Mouse (Mus musculus) cerebellum, adult 11 months (tissue): ENCODE data around the gene Psmd12.

Experiments used
- DNase-seq: peaks from one replicate; pipeline ENCODE4 v3.0.0; 2022

The Psmd12 gene

DNA sequence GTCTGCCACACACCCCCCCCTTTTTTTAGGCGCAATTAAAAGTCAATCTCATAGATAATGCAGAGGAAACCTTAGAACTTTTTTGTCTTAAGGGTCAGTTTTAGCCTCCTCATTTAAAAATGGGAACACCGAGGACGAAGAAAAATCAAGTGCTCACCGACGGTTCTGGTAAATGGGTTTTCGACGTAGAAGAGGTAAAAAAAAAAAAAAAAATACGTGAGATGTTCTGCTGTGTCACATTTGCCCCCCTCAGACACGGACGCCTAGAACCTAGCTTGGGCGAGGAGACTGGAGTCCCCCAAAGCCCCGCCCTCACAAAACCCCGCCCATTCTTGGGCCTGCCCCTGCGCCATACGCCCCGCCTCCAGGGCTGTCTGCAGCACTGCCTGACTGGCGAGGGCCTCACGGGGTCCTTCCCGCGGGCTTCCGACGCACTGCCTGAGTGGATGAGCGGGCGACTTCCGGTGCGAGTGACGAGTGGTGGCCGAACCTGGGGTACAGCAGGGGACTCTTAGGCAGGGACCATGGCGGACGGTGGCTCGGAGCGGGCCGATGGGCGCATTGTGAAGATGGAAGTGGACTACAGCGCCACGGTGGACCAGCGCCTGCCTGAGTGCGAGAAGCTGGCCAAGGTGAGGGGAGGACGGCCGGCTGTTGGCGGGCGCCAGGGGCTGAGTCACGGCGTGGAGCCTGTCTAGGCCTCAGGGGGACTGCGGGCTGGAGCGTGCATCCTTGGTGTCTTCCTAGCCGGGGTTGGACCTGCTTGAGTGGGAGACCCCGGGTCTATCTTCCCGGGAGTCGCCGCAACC is at the start of gene Psmd12:
TSS of gene Psmd12 (plus strand) at position 432 of the 809 bp plus-strand sequence.
- peak; percentile 93 for DNase-seq

DNA sequence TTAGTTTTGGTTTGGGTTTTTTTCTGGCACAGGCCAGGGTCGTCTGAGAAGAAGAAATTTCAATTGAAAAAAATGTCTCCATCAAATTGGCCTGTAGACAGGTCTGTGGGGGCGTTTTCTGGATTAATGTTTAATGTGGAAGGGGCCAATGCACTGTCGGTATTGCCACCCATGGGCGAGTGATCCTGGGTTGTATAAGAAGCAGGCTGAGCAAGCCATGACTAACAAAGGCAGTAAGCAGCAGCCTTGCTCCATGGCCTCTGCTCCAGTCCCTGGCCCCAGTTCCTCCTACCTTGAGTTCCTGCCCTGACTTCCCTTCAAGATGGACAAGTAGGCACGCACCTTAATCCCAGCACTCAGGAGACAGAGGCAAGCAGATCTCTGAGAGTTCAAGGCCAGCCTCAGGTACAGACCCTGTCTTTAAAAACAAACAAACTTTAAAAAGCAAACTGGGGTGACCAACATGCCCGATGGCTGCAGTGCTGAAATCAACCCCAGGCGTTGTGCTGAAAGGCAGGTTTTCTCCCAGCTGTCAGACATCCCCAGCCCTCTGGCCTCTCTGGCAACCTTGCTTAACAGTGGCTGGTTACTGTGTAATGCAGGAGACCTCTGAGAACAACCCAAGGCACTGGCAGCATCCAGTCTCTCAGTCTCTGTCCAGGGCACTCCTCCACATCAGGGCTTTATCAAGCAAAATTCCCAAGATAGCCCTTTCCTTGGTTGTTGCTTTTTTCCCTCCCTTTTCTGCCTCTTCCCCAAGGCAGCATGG is 47.9 kb upstream of the Psmd12 start:
- no peak for DNase-seq

DNA sequence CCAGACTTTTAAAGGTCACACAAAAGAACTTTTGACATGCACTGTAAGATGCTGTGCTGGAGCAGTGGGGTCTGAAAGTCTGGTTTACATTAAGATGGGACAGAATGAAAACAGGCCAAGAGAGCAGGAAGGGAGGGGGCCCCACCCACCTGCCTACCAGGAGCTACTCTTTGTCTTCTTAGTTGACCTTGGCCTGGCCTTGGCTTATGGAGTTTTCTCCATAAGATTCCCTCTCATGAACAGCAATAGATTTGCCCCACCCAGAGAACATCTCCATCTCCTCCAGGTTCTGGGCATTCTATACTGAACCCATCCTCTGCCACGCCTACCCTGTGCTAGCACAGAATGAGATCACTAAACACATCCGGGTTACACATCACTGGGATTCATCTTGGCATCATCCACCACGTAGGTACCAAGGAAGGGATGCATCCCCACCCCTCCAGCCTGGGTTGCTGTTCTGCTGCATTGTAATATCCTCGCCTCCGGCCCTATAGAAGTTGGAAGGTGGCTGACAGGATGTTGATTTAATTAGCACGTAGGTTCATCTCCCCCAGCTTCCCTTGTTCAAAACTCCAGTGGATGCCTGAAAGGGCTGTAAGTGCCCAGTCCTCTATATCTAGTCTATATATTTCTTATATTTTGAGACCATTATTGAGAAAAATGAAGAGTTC is 43.4 kb upstream of the Psmd12 start:
- DNase-seq: no peak

DNA sequence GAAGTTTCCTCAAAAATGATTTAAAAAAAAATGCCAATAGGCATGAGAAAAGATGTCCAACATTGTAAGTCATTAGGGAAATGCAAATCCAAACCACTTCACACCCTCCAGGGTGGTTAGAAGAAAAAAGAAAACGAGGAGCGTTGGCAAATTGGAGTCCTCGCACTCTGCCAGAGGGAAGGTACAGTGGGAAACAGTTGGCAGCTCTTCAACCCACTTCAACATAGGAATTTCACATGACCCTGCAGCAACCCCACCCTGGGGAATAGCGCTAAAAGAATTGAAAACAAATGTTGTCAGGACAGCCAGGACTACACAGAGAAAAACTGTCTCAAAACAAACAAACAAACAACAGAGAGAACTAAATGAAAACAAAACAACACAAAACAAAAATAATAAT is 41.6 kb upstream of the Psmd12 start:
- no peak for DNase-seq

DNA sequence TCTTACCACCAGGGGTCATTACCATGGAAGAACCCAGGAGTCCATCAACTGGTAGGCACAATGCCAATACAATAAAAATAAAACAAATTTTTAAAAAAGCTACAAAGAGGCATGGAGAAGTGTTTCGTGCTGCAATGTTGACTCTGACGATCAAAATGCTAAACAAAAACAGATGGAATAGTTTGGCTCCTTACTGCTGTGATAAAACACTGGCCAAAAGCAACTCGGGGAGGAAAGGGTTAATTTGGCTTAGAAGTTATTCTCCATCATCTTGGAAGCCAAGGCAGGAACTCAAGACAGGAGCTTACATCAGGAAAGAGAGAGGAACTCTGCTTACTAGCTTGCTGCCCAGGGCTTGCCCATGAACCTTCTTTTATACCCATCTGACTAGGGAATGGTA is 41.1 kb upstream of the Psmd12 start:
- no peak for DNase-seq

DNA sequence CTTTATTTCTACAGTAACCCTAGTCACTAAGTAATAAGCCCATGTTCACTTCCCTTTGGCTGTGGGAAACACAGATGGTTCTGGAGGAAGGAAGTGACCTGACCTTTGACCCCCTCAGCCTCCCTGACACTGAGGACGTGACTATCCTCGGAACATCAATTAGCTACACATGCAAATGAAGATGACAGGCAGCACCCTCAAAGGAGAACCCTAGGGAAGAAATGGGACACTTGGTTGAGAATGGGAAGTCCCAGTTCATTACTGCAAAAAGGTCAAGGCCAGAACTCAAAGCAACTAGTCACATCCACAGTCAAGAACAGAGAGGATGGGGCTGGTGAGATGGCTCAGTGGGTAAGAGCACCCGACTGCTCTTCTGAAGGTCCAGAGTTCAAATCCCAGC is 38.2 kb upstream of the Psmd12 start:
- no peak for DNase-seq

DNA sequence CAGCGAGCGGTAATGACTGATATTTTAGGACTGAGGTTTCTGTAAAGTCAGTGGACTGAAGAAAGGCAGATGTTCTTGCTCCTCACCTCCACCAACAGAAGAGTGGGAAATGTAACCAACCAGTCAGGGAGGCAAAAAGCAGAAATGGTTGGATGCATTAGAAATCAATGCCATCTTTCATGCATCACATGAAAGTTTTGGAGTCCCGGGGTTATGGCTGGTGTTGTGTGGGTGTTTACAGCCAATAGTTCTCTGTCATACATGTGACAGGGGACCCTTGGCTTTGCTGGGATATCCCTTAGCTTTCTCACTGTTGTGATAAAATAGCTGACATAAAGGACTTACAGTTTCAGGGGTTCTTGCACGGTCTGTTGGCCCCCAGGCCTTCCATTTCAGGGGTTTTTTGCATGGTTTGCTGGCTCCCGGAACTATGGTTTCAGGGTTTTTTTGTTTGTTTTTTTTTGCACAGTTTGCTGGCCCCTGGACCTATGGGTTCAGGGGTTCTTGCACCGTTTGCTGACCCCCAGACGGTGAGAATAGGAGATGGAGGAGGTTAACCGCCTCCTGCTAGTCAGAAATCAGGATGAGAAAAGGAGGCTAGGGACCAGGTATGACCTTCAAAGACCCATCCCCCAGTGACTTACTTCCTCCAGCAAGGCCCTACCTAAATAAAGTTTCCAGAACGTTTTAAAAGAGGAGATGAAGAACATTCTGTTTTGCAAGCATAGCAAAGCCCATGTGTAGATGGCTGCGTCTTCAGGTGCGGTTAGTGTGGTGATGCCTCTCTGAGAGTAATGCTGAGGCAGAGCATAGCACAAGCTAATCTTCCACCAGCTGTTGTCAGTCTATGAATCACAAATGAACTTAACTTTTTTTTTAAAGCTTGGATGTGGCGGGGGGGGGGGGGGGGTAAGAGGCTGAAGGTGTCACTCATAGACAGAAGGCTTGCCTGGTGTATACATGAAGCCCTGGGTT is 35.9 kb upstream of the Psmd12 start:
- no peak for DNase-seq

DNA sequence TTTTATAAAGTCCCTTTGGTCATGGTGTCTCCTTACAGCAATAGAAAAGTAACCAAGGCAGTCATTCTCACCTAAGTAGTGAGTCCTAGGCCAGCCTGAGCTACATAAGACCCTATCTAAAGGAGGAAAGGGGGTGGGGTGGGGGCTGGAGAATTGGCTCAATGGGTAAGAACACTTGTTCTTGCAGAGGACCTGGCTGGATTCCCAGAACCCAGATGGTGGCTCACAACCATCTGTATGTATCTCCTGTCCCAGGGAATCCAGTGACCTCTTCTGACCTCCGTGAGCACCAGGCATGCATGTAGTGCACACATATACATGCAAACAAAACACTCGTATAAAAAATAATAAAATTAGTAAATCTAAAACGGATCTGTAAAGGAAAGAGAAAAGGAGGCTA is 33.6 kb upstream of the Psmd12 start:
- DNase-seq: peak; percentile 66

DNA sequence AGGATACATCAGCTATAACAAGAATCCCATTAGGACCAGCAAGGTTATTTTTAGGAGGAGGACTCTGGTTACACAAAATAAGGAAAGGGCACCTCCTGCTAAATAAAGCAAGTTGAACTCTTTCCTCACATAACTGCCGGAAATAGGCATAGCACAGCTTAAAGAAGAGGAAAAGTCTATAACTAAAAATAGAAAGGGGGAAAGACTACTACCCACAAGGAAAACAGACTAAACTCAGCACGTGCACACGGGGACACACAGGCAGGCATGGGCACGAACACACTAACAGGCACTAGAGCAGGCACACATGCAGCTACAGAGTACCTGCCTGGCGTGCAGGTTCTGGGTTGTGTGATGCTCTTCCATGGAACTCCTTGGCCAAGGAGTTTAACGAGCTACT is 32.6 kb upstream of the Psmd12 start:
- DNase-seq: no peak

DNA sequence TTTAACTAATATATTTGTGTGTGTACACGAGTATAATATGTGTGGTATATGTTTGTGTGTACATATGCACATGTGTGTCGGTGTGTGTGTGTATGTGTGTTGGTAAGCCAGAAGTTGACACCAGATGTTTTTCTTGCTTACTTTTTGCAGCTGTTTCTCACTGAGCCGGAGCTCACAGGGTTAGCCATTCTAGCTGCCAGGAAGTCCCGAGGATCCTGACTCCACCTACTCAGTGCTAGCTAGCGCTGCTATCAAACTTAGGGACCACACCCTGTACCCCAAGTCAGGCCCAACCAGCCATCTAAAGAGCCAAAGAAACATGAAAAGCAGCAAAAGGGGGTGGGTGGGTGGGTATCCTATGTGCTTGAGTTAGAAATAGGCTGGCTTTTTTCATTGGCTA is 31.9 kb upstream of the Psmd12 start:
- no peak for DNase-seq

DNA sequence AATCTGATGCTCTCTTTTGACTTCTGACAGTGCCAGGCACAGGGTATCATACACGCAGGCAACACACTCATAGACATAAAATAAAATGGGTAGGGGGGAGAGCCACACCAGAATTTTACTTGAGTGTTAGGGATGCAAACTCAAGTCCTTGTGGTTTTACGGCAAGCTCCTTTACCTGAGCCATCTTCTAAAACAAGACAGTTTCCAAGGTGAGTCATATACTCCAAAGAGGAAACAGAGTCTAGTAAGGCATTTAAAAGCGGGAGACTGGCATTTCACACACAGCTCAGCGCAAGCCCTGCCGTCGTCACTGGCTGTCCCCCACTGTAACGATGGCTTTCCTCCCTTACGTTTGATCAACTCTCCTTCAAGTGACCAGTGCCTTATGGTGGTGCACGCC is 31.4 kb upstream of the Psmd12 start:
- no peak for DNase-seq

DNA sequence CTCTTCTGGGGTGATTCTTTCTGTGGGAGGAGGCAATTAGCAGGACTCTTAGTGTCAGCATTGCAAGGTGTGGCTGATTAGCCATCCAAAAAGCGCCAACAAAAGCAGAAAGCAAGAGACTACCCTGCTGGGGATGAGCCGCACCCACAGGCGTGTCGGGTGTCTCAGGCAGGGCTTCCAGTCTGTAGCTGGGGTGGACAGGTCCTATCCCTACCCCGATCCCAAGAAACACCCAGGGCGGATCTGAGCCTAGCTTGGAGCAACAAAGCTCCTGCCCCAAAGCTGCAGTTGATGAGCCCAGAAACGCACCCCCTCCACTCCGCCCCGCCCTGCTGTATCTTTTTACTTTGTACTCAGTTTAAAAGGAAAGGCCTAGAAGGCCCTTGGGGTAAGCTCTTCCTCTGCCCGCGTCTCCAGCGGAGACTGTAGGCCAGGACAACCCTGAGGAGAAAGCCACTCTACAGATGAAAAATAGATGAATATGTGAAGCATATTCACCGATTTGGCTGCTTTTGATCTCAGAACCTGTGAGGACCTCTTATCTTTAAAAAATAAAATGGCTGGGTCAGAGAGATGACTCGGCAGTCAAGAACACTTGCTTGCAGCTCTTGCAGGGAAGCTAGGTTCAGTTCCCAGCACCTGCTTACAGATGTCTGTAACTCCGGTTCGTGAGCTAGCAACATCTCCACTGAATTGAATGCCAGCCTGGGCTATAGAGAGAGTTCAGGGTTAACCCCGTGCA is 29.9 kb upstream of the Psmd12 start:
- no peak for DNase-seq

DNA sequence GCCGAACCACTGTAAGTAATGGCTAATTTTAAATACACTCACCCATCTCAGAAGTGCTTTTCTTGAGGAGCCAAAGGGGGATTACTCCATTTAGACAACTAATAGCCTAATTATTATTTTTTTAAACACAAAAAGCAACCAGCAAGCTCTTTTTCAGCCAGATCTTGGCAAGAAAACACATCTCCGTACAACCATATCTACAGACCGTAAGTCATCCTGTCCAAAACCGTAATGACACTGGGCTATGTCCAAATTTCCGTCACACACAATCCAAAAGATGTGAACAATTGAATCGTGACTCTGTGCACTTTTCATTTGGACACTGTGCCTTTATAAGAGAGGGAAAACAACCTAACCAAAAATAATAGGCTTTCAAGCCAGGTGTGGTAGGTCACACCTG is 29.2 kb upstream of the Psmd12 start:
- DNase-seq: no peak

DNA sequence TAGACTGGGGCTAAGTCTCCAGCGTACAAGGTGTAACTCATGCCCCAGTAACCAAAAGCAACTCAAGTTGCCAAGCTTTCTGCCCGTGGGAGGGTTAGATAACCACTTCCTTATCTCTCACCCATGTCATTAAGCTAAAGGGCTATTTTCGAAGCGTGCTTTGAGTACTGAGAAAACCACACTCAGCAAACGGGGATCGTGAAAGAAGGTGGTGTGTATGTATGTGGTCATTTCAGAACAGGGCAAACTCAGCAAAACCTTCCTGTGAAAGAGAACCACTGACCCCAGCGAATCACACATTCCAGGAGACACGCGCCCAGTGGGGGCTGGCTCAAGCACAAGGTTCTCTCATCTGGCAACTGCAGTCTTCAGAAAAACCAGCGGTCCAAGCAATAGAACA is 28.2 kb upstream of the Psmd12 start:
- no peak for DNase-seq

DNA sequence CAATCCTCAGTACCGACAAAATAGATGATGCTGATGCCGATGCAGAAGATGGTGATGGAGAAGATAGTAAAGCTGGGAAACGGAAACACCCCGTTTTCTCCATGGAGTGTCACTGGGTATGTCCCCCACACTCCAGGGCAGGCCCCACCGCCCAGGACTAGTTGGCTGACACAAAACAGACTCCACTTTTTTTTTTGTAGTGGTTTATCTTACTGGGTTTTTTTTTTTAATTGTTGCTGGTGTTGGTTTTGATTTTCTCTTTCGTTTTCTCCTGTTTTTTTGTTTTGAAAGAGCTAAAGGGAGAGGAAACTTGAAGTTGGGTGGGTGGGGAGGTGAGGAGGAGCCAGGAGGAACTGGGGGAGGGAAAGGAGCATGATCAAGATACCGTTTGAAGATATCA is 27.2 kb upstream of the Psmd12 start:
- DNase-seq: no peak

DNA sequence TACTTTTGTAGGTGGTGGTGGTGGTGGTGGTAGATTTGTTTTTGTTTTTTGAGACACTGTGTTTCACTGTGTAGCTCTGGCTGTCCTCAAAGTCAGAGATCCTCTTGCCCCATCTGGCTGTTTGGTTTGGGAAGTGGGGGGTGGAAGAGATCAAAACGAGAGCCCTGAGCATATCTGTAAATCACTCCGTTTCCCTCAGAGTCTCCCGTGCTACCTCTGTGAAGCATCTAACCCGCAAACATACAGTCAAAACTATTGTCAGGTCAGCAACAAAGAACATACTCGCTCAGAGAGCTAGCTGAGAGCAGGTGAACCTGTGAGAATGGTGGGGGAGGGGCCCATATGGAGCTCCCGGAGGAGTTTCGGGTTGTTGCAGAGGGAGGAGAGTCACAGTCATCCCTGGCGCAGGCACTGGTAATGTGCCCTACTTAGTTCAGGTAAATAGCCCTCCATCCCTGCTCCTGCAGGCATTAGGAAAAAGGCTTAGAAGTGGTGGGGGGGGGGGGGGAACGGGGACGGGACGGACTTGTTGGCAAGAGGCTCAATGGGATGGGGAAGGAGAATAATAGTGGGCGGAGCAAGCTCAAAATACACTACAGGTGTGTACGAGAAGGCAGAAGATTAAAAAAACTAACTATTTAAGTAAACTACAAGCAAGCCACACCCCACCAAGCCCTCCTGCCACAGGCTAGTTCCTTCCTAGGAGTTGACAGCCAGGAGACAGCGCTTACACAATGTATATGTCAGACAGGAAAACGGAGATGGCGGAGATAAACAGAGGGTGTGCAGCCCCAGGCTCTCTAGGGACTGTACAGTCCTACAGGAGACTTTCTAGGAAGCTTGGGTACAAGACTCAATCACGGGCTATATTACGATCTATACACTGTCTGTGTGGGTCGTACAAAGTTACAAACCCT is 24.5 kb upstream of the Psmd12 start:
- no peak for DNase-seq

DNA sequence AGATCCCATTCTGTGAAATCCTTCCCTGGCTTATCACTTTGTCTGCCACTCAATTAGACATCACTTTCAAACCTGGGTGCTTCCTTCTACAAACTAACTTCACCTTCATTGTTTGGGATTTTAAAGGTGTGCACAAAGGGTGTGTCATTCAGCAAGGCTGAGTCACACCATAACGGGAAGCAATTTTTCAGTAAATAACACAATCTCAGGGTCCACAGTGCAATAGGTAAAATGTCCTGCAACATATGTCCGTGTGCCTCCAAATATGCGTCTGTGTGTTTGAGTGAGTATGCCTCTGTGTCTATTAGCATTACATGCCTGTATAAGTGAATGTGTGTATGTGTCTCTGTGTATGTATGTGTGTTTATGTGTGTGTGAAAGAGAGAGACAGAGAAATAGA is 22.0 kb upstream of the Psmd12 start:
- DNase-seq: no peak

DNA sequence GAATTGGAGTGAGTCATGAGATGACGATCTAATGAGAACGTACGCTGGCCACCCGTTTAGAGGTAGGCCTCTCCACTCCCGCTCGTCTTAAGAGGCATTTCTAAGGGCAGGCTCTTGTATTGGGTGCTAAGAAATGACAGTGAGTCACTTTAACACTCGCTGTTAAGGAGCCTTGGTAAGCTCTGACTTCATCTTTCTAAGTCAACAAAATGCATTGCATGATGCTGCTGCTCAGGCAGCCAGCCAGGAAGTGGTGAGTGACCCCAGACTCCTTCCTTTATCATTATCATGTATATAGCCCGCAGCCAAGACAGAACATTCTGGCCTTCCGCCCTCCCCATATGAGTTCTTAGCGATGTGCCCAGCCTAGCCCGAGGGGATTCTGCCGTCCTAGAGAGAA is 21.0 kb upstream of the Psmd12 start:
- DNase-seq: no peak

DNA sequence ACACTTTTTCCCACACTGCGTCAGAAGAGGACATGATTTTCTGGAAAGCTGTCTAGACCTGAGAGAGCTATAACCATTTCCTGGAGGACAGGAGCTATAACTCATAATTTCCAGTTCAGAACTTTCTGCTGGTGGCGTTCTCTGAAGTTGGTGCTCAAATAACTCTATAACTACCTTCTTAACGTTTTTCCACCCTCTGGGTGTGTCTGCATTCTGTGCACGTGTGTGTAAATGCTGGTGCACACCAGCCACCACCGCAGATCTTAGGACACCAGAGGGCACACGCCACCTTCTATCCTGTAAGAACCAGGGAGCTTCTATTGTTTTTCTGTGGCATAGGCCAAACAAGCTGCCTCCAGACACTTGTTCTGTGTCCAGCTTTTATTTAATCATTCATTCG is 20.3 kb upstream of the Psmd12 start:
- DNase-seq: no peak

DNA sequence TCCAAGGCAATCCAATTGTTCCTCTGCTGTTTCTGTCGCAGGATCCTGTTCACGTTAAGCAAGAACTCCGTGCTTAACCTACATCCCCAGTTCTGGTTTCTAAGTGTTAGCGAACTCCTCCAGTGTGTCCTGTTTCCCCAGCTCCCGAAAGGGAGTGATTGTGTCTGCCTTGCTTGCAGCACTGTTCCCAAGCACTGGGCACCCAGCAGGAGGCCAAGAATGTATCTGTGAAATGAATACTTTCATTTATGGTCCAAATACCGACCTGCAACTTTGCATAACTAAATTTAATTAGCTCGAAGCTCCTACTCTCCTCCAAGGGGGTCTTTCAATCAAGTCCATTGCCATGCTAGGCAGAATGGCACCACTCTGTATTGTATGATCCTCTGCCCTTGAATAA is 19.5 kb upstream of the Psmd12 start:
- no peak for DNase-seq

DNA sequence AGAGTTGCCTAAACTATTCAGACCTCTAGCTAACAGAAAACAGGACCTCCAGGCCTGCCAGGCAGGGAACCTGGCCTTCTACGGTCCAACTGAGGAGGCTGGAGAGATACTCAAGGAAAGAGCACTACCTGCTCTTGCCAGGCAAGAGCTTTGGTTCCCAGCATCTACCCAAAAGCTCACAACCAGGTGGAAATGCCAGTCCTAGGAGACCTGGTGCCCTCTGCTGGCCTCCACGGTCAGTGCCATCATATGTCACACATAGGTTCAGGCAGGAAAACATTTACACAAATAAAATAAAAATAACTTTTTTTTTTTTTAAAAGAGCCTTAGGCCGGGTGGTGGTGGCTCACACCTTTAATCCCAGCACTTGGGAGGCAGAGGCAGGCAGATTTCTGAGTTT is 16.8 kb upstream of the Psmd12 start:
- no peak for DNase-seq
